Mouse (Mus musculus) mouse trophoblast stem cell (cell line): Measurements from ENCODE around the gene Gm3336.

Experiments
- in situ Hi-C, 2 experiments: fragments of 300-500 bp; cut with MseI, MboI; formaldehyde crosslinking; loops; 2 replicates in 1 of 2; 3 replicates in 1 of 2; pipeline ENCODE4 v1.15.1; 2025

Gene Gm3336

DNA sequence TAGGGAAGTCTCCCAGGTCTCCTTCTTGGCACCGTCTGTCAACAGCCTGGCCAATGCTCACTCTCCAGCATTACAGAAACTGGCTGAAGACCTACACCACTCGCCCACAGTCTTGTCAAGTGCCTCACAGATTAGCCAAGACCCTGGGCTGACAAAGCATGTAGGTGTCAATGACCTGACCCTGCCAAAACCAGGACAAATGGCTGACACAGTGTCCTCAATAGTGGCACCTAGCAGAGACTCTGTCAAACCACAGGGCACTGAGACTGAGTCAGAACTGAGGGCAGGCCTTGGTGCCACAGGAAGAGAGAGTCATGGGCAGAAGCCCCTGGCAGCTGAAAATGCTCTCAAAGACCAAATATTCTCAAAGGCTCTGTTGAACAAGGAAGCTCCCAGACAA is 3.3 kb upstream of the Gm3336 start:
- in situ Hi-C loops: no loop called here

DNA sequence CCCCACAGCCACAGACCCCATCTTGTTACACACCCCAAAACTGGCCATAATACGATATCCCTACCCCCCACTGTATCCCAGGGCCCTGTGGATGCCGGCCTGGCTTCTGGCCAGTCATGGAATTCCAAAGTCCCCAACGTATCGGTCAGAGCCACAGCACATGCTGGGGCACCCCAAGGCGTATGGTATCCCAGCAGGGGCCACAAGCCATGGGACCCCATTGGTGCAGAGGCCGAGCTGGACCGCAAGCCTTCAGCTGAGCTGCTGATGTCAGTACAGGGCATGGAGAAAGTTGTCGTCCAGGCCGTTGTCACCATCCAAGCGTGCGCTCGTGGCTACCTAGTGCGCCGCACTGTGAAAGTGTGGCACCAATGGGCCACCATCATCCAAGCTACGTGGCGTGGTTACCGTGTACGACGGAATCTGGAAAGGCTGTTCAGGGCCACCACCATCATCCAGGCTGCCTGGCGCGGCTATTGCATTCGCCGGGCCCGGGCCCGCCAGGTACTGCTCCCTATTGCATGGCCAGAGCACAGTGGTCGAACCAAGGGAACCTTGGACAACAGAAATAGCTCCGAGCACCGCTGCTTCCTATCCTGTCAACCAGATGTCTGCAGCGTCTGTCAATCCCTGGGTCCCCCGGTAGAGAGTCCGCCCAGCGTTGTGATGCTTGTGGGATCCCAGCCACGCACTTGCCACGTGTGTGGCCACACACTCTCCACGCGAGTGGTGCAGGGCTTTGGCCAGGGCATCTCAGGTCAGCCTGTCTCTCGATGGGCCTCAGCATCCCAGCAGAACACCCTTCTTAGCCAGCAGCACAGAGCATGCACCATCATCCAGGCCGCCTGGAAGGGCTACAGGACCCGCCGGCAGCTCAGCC is 1.6 kb upstream of the Gm3336 start:
- in situ Hi-C loops: no loop called here

DNA sequence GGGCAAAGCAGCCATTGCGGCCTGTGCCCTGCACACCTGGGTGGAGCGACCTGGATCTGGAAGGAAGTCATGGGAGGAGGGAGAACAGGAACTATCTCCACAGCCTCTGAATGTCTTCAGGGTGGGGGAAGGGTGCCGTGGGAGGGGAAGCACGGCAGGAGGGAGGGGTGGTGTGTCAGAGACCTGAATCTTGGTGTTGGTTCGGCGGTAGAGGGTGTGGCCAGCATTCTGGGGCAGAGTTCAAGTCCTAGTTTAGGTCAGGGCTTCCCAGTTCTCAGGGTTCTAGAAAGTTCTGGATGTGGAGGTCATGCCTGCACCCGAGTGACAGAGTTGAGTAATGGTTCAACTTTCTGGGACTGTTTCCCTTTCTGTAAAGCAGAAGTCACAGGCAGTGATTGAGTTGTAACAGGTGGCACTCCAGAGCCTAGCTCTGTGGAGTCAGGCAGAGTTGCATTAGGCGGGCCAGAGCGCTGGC is 1.5 kb downstream of the Gm3336 start:
- in situ Hi-C loops: loop anchor here (5.0 kb wide), 1 partner anchor 37 kb away; no protein-coding TSS in a partner anchor

DNA sequence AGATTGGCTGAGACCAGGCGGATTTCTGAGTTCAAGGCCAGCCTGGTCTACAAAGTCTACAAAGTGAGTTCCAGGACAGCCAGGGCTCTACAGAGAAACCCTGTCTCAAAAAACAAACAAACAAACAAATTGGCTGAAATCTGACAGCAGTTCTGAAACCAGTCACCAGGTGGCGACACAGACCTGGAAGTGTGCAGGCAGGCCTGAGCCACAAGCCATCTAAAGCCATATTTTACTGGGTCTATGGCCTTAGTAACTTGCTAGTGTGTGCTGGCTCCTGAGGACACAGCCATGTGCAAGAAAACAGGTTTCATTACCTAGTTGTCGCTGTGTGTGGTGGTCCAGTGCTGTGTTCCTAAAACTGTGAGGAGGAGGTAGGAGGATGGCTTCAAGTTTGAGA is 2.4 kb downstream of the Gm3336 start:
- in situ Hi-C loops: loop anchor here (5.0 kb wide), 1 partner anchor 37 kb away; no protein-coding TSS in a partner anchor

DNA sequence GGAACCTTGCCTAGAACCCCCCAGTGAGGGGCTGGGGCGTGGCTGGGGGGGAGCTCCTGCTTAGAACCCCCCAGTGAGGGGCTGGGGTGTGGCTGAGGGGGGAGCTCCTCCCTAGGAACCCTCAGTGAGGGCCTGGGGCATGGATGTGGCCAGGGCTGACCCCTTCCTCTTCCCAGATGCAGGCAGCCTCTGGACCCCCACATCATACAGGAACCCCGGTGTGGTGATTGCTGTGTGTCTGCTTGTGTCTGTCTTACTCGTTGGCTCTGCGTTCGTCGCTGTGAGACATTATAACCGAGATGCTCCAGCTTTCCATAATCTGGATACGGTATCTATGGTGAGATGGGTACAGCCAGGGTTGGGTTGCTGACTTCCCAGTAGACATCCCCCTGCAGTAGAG is 3.3 kb downstream of the Gm3336 start:
- in situ Hi-C loops: loop anchor here (5.0 kb wide), 1 partner anchor 36 kb away; no protein-coding TSS in a partner anchor

DNA sequence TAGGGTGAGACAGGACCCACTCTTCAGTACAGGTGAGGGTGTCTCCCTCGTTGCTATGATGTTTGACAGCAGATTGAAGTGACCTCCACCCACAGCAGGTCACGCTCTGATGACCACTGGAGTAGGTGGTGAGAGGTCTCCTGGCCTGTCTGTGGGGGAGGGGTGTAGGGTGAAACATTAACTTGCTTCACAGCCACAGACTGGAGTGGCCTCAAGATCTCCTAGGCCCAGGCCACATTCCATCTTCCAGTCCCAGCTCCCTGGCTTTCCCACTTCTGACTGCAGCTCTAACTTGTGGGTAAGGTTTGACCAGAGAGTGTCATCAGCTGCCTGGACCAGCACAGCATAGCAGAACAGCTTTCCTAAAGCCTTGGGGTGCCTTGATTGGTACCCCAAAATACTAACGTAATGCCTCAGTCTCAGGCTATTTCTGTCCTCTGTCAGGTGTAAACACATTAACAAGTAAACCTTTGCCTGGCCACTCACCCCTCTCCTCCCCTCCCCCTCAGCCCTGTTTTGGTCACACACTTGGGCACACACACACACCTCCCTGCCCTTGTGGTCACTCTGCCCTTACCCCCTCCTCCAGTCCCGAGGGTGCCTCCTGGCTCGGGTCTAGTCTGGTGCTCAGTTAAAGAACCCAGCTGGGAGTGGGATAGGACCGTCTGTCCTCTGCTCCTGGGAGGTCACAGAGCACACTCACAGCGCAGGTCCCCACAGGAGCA is 5.3 kb downstream of the Gm3336 start, which contains the start of gene Pde4c:
Pde4c (plus strand) TSS at position 235 of the 725 bp plus-strand sequence.
- in situ Hi-C loops: loop anchor here (5.0 kb wide), 1 partner anchor 34 kb away; no protein-coding TSS in a partner anchor

DNA sequence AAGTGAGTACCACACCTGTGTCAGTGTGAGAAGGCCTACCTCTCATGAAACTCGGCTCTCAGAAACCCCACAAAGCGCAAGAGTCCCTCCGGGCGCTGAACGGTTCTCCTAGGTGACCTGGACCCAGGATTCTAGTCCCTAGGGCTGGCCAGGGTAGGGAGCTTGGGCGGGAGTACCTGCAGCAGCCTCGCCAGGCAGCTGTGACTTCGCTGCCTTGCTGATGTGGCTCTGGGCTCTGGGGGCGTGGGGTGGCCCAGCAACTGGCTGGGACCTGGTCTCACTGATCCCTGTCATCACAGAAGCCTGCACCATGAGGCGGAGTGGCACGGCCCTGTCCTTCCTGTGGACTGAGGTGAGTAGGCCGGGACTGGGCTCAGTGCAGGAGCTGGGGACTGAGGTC is 5.9 kb downstream of the Gm3336 start:
- in situ Hi-C loops: loop anchor here (5.0 kb wide), 1 partner anchor 33 kb away; no protein-coding TSS in a partner anchor

DNA sequence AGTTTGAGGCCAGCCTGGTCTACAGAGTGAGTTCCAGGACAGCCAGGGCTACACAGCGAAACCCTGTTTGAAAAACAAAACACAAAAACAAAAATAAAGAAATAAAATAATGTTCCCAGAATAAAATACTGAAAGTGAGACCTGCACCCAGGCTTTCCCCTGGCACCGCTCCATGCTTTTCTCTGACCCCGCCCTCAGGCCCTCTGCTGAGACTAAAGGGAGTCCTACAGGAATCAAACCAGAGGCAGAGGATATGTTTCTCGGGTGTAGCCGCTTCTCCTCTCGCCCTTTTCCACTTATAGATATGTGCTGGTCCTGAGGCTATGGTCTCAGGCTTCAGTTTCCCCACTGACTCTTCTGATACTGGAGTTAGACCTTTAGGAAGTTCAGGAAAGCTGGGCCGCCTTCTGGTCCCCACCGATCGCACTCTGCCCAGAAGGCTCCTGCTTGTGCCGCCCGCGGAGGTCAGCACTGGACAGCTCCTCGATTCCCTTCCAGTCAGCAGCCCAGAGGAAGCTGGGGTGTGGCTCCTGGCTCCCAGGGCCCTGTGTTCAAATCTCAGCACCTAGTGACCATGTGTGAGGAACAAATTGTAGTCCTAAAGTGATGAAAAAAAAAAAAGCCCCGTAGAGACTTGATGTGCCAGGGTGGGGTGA is 7.6 kb downstream of the Gm3336 start:
- in situ Hi-C loops: no loop called here

DNA sequence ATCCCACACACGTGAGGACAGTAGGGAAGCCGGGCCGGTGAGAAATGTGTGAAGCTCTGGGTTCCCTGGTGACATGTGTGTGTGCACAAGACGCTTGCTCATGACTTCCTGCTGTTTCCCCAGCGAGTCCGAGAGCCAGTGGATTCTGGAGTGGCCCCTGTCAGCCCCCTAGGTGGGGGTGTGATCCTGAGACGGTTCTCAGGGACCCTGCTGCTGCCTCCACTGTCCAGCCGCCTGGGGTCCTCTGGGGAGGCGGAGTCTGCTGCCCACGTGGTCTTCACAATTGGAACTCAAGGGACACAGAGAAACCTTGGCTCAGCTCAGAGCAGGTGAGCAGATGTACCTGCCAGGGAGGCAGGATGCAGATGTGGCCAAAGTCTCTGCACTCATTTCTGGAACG is 8.4 kb downstream of the Gm3336 start:
- in situ Hi-C loops: no loop called here

DNA sequence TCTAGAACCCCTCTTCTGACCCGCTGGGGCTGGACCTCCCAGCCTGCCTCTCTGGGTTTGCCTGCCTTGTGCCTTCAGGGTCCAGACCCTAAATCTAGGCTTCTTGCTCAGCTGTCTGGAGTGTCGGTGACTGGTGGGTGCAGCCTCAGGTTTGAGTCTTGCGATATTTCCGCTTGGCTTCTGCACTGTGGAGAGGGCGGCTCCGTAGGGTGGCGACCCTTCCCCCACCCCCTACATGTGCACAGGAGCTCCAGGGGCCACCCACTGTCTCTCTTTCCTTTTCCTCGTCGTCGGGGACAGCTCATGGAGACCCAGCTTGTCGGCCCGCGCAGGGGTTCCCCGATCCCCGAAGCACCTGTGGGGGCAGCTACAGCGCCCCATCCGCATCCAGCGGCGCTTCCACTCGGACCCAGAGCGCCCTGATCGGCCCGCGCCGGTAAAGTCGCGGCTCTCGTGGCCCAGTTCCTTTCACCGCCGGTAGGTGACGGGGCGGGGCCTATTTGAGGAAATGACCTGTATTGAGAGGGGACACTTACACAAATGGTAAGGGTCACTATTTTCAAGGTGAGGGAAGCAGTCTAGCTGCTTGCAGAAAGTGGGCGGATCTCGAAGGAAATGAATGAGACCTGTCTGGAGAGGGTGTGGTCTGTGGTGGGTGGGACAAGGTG is 11.6 kb downstream of the Gm3336 start:
- in situ Hi-C loops: no loop called here

DNA sequence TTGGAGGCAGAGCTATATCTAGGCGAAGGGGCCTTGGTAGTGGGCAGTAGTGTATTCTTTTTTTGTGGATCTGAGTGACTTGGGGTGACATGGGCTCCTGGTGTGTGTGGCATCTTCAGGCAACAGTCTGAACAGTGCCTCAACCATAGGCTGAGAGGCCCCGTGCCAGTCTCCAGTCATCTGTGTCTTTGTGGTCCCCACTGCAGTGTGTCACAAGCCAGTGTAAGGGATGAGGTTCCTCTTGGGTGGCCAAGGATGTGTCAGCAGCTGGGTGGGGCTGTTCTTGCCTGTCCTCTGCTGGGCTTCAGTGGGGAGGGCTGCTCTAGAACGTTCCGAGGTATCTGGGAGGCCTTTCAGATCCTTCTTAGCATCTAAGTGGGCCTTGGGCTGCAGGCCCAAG is 12.6 kb downstream of the Gm3336 start:
- in situ Hi-C loops: no loop called here

DNA sequence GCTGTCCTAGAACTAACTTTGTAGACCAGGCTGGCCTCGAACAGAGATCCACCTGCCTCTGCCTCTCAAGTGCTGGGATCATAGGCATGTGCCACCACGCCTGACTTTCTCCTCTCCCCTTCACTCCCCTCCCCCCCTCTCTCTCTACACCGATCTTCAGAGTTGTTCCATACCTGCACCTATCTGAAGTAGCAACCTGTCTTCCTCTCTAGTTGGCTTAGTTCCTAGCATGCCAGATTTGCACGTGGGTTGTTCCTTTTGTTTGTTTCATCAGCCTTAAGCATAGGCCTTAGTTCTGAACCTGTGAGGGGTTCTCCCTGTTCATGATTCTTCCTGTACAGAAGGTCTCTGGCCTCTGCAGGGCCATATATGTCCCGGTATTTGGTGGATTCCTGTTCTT is 19.4 kb downstream of the Gm3336 start:
- in situ Hi-C loops: no loop called here

DNA sequence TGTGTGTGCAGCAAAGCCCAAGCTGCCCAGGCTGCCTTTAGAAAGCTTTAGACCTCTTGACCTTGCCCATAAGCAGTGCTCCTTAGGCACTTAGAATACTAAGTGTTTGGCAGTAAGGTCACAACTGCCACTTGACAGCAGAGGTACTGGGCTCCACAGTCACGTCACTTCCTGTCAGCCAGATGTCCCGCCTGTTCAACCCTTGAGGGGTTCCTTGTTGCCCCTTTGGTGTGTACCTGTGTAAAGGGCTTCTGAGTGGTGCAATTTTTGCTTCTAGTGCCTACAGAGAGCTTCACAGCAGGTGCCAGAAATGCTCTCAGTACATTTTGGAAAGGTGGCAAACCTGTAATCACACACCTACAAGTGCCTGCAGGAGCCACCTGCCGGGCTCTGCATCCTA is 19.9 kb downstream of the Gm3336 start:
- in situ Hi-C loops: no loop called here

DNA sequence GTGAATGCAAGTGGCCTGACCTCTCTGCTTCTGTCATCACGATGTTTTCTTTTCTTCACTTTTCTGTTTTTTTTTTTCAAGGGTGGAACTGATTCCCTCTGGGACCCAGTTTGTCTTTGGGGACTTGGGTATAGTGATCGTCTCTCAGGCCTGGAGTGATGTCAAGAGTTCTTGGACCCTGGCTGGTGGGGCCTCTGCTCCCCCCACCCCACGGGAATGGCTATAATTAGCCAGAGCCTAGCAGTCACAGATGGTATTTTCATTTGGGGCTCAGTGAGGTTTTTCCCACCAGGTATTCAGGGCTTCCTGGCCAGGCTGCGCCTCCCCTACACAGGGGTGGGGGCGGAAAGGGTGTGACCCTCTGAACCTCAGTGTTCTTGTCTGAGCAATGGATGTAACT is 23.3 kb downstream of the Gm3336 start:
- in situ Hi-C loops: no loop called here

DNA sequence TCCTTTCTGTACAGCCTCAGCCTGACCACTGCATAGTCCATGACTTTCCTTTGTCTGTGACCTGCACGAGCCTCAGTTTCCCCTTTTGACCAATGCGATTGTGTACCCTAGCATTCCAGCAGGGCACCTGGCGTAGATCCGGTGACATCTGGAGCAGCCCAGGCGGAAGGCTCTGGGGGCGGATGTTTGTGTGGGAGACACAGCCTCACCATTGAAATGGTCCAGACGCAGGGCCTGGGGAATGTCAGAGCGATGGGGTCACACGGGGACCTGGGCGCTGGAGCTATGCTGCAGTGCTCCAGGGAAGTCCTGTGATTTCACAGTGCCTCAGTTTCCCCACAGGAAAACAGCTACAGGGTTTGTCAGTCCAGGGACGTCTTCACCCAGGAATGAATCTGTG is 23.8 kb downstream of the Gm3336 start:
- in situ Hi-C loops: no loop called here

DNA sequence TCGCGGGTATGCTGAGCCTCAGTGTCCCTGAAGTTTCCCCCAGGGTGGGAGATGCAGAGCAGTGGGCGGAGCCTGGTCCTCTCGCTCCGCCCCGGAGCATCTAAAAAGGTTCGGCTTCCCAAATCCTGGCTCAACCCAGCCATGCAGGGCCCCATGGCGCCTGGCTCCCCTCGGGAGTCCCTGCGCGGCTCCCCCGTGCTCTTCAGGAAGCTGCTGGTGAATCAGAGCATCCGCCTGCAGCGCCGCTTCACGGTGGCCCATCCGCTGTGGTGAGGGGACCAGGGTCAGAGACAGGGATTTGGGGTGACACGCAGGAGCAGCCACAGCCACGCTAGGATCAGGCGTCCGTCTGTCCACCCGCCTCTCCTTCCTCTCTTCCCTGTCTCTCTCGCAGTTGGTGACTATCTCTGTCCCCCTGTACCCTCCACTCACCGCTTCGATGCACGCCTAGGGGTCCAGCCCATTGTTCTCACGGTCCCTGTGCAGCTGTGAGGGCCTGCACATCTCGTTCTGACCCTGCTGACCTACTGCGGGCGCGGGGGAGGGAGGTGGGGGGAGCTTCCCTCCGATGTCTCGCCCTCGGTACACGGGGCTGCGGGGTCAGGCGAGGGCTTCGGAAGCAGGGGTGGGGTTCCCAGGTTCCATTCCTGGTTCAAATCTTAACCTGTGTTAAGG is 24.8 kb downstream of the Gm3336 start:
- in situ Hi-C loops: no loop called here

DNA sequence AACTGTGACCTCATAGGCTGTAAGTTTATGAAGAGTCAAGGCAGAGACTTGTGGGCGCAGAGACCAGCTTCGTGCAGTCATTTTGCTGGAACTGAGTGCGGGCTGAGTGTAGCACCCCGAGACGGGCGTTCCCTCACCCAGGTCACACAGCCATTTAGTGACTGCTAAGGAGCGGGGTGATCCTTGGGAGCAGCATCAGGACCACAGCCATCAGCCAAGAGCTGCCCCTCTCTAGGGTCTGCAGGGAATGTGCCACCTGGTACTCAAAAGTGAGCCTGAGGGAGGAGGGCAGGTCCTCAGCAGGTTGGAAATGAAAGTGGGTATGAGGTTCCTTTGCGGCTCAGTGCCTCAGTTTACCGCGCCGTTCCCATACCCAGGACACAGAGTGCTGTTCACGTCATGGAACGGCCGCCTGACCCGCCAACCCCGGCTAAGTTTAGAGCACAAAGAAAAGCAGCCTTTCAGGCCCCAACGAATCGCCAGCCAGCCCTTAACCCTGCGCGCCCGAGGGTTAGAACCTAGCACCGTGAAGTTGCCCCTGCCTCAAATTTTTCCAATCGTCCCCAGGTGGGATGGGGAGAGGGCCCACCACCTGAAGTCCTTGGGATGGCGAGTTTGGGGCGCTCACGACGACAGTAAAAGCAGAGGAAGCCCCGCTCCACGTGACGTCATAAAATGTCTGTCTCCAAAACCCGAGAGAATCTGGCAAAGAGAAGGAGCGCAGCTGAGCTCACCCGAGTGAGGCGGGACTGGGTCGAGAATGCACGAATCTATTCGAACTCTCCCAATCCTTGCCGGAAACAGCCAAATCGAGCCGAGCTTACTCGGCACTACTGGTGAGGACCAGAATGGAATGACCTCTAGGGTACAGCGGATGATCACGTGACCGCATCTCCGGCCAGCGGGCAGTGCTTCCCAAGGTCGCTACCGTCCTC is 25.6 kb downstream of the Gm3336 start:
- in situ Hi-C loops: no loop called here

DNA sequence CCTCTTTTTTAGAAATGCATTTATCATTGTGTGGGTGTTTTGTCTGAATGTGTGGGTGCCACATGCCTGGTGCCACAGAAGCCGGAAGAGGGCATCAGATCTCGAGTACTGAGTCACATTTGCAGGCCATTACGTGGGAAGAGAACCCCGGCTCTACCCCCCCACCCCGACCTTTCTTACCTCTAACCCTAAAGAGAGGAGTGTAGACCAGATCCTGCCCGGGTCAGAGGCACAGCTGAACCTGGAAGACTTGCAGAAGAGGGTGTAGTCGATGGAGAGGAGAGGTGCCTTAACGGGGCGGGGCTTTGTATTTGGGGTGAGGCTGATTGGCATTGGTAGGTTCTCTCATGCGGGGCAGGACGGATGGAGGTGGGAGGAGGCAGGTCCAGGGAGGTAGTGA is 26.5 kb downstream of the Gm3336 start:
- in situ Hi-C loops: no loop called here

DNA sequence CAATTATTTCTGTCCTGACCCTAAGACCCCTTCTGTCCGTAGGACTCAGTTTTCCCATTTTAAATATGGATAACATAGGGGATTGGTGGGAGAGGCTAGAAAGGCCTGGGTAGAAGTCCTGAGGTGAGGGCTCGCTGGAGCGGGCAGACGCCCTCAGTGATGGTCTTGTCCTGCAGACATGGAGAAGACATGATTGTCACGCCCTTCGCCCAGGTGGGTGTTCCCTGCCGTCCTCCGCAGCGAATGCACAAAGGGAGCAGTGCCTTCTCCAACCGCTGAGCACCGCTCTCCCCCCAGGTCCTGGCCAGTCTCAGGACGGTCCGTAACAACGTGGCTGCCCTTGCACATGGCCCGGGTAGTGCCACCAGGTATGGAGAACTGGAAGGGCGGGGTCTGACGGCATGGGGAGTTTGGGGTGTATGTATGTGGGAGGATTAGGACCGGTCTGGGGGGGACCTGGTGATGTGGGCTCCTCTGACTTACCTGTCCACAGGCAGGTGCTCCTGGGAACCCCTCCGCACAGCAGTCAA is 27.4 kb downstream of the Gm3336 start:
- in situ Hi-C loops: no loop called here
